Mouse (Mus musculus) lung, adult 2 months (tissue): ENCODE measurements around the gene Enoph1. TPM values are rescaled to one million over a fixed set of nuclear protein-coding genes. Genes with fewer than 3 reads are reported as not detected.

Experiments
- DNase-seq: peaks from one replicate; pipeline ENCODE4 v3.0.0; 2022
- H3K4me1 ChIP-seq: fragments of 200-500 bp; 2 replicates; pipeline ENCODE4 v1.6.1; 2011; ENCODE audit warnings: low read length; ENCODE audit not compliant: control insufficient read depth, insufficient read depth
- H3K4me3 ChIP-seq: fragments of 200-500 bp; replicated peaks from 2 replicates; pipeline ENCODE3; 2011; ENCODE audit warnings: low read depth, mild to moderate bottlenecking, control low read depth, low read length; ENCODE audit errors: extremely low read depth
- CTCF ChIP-seq: fragments of 200-500 bp; IDR thresholded peaks from 2 replicates; pipeline ENCODE4 v1.5.1; 2011; ENCODE audit warnings: mild to moderate bottlenecking, low read length, control low read depth; ENCODE audit not compliant: insufficient read depth
- POLR2A ChIP-seq: fragments of 200-500 bp; IDR thresholded peaks from 2 replicates; pipeline ENCODE4 v1.6.1; 2011; ENCODE audit warnings: low read depth, mild to moderate bottlenecking, control low read depth, low read length, borderline replicate concordance; ENCODE audit errors: extremely low read depth
- WGBS: fragments of 180-500 bp; shearing (Covaris S2); methylation state at CpG from one replicate; pipeline ENCODE4 v1.1.7; 2018; 5-methylcytosine and 5-hydroxymethylcytosine counted together
- polyA plus RNA-seq: library from polyadenylated mRNA; depleted of rRNA; stranded (reverse); fragments of >200 nt; gene quantifications from 2 replicates; pipeline ENCODE4 v1.2.3, GENCODE M21; 2012; rRNA removed

The Enoph1 gene
- 33.1 and 34.0 TPM in 2 replicates for polyA plus RNA-seq

- peak; percentile 96 for DNase-seq
- H3K4me3 ChIP-seq: peak within 1 kb of the TSS; percentile 94
- H3K4me1 ChIP-seq: peaks cover 19% of the 10 kb centered on the region
- TF ChIP-seq CTCF (no peak), POLR2A (peak; percentile 73; the same call in 1 of the 2 replicates)
- WGBS: under 1% methylated on average over 57 of the region's 57 CpGs
These were observed at the start of gene Enoph1, which contains the start of gene Hnrnpdl for GRCm38 (mm10) chr5:100039602-100040142. TSS of gene Enoph1 (plus strand) at chr5:100039985. TSS of gene Hnrnpdl (minus strand) at chr5:100039664.

GRCm38 (mm10) chr5:99994166-99994565, 45.6 kb upstream of the Enoph1 start:
- WGBS: 52% methylated on average over 3 of the region's 3 CpGs

GRCm38 (mm10) chr5:99994680-99995079, 45.1 kb upstream of the Enoph1 start:
- TF ChIP-seq POLR2A: no peak
- TF ChIP-seq CTCF: no peak
- WGBS: 94% methylated on average over 3 of the region's 3 CpGs
- no peak for DNase-seq
- no peaks in the 10 kb centered on the region for H3K4me1 ChIP-seq
- H3K4me3 ChIP-seq: no peak overlapping the region

More at GRCm38 (mm10) chr5:99994166-99994565, 45.6 kb upstream of the Enoph1 start:
- no peaks in the 10 kb centered on the region for H3K4me1 ChIP-seq
- no peak for TF ChIP-seq POLR2A
- no peak for DNase-seq
- H3K4me3 ChIP-seq: no peak overlapping the region

- DNase-seq: no peak
- 74% methylated on average over 7 of the region's 7 CpGs for WGBS
- H3K4me1 ChIP-seq: no peaks in the 10 kb centered on the region
- TF ChIP-seq CTCF (no peak), POLR2A (no peak)
- H3K4me3 ChIP-seq: no peak overlapping the region
These were observed 39.7 kb upstream of the Enoph1 start for GRCm38 (mm10) chr5:100000048-100000447.

GRCm38 (mm10) chr5:100000500-100000899, 39.3 kb upstream of the Enoph1 start:
- Histone ChIP-seq H3K4me3 (no peak overlapping the region), H3K4me1 (no peaks in the 10 kb centered on the region)
- no peak for TF ChIP-seq POLR2A
- no peak for TF ChIP-seq CTCF
- 51% methylated on average over 8 of the region's 8 CpGs for WGBS
- DNase-seq: no peak

GRCm38 (mm10) chr5:100003895-100004294, 35.9 kb upstream of the Enoph1 start:
- TF ChIP-seq POLR2A: no peak
- no peak for TF ChIP-seq CTCF
- no peak for DNase-seq
- Histone ChIP-seq H3K4me1 (no peaks in the 10 kb centered on the region), H3K4me3 (no peak overlapping the region)
- 83% methylated on average over 4 of the region's 4 CpGs for WGBS

- TF ChIP-seq CTCF (no peak), POLR2A (no peak)
- Histone ChIP-seq H3K4me1 (no peaks in the 10 kb centered on the region), H3K4me3 (no peak overlapping the region)
- DNase-seq: no peak
- WGBS: 65% methylated on average over 3 of the region's 3 CpGs
These were observed 34.4 kb upstream of the Enoph1 start for GRCm38 (mm10) chr5:100005431-100005830.

GRCm38 (mm10) chr5:100005896-100006295, 33.9 kb upstream of the Enoph1 start:
- H3K4me3 ChIP-seq: no peak overlapping the region
- no peaks in the 10 kb centered on the region for H3K4me1 ChIP-seq
- 65% methylated on average over 6 of the region's 6 CpGs for WGBS
- DNase-seq: no peak
- TF ChIP-seq CTCF: no peak
- TF ChIP-seq POLR2A: no peak

- Histone ChIP-seq H3K4me3 (no peak overlapping the region), H3K4me1 (no peaks in the 10 kb centered on the region)
- TF ChIP-seq CTCF (no peak), POLR2A (no peak)
- WGBS: 63% methylated on average over 4 of the region's 4 CpGs
- no peak for DNase-seq
These were observed 33.3 kb upstream of the Enoph1 start for GRCm38 (mm10) chr5:100006324-100007039.

GRCm38 (mm10) chr5:100007040-100007375, 32.8 kb upstream of the Enoph1 start:
- DNase-seq: no peak
- WGBS: 82% methylated on average over 4 of the region's 4 CpGs
- no peaks in the 10 kb centered on the region for H3K4me1 ChIP-seq
- H3K4me3 ChIP-seq: no peak overlapping the region
- TF ChIP-seq CTCF: no peak
- no peak for TF ChIP-seq POLR2A

GRCm38 (mm10) chr5:100008485-100008884, 31.3 kb upstream of the Enoph1 start:
- Histone ChIP-seq H3K4me3 (no peak overlapping the region), H3K4me1 (no peaks in the 10 kb centered on the region)
- TF ChIP-seq POLR2A (no peak), CTCF (no peak)
- DNase-seq: no peak
- 52% methylated on average over 3 of the region's 3 CpGs for WGBS
